Mouse (Mus musculus) liver, postnatal 0 days (tissue): ENCODE measurements around the gene Bend3. TPM values are rescaled to one million over a fixed set of nuclear protein-coding genes. Genes with fewer than 3 reads are reported as not detected.

ENCODE experiments used
- ATAC-seq: fragments of 200-750 bp; cut with Nextera tagmentation; 2 replicates; pipeline ENCODE4 v1.8.0; 2017; ENCODE audit warnings: mild to moderate bottlenecking, moderate library complexity
- DNase-seq: peaks from one replicate; pipeline ENCODE4 v3.0.0-alpha.2; 2016
- H3K27ac ChIP-seq: fragments of 300-500 bp; sonication (generic); 2 replicates; pipeline ENCODE4 v1.5.1; 2014; ENCODE audit warnings: antibody characterized with exemption, moderate library complexity, mild to moderate bottlenecking, low read depth
- H3K27me3 ChIP-seq: fragments of 300-500 bp; sonication (generic); 2 replicates; pipeline ENCODE4 v1.6.1; 2014; ENCODE audit warnings: low read length, control low read depth, mixed read lengths; ENCODE audit not compliant: insufficient read depth
- H3K36me3 ChIP-seq: fragments of 300-500 bp; sonication (generic); replicated peaks from 2 replicates; pipeline ENCODE4 v1.6.1; 2014; ENCODE audit warnings: mild to moderate bottlenecking, control low read depth, low read length, moderate library complexity, mixed read lengths; ENCODE audit not compliant: insufficient read depth
- H3K4me1 ChIP-seq: fragments of 300-500 bp; sonication (generic); 2 replicates; pipeline ENCODE4 v1.6.1; 2014; ENCODE audit warnings: antibody characterized with exemption, mild to moderate bottlenecking, control low read depth; ENCODE audit not compliant: insufficient read depth
- H3K4me2 ChIP-seq: fragments of 300-500 bp; sonication (generic); 2 replicates; pipeline ENCODE4 v1.6.1; 2014; ENCODE audit warnings: low read depth, mild to moderate bottlenecking, low read length, moderate library complexity, mixed read lengths
- H3K4me3 ChIP-seq: fragments of 300-500 bp; sonication (generic); 2 replicates; pipeline ENCODE4 v1.5.1; 2014; ENCODE audit warnings: low read depth, low read length
- H3K9ac ChIP-seq: fragments of 300-500 bp; sonication (generic); replicated peaks from 2 replicates; pipeline ENCODE4 v1.6.1; 2014; ENCODE audit warnings: mild to moderate bottlenecking, moderate library complexity
- H3K9me3 ChIP-seq: fragments of 300-500 bp; sonication (generic); 2 replicates; pipeline ENCODE4 v1.6.1; 2016; ENCODE audit warnings: mild to moderate bottlenecking, control low read depth, low read length, mixed read lengths
- CTCF ChIP-seq: sonication (generic); IDR thresholded peaks from 2 replicates; pipeline ENCODE4 v1.5.1; 2016; ENCODE audit warnings: antibody characterized with exemption, low read depth
- EP300 ChIP-seq: IDR thresholded peaks from 2 replicates; pipeline ENCODE4 v1.6.1; 2016; ENCODE audit warnings: antibody characterized with exemption, low read depth, mild to moderate bottlenecking
- WGBS: fragments of 180-500 bp; shearing (Covaris S2); extraction: QIAGEN DNeasy Blood & Tissue Kit; methylation state at CpG from one replicate; pipeline ENCODE4 v1.1.7; 2014; ENCODE audit not compliant: insufficient replicate concordance; 5-methylcytosine and 5-hydroxymethylcytosine counted together
- polyA plus RNA-seq: library from polyadenylated mRNA; unstranded; fragments of >200 nt; fragmentation: Nextera tagmentation; extraction: Ambion mirVana; gene quantifications from 2 replicates; pipeline ENCODE4 v1.2.1, GENCODE M21; 2015

Bend3 gene
- polyA plus RNA-seq, 1 experiment from 2014 or later: 0.51 TPM

GRCm38 (mm10) chr10:43534382-43534781, 55.8 kb downstream of the Bend3 start:
- ATAC-seq (no peak), DNase-seq (no peak)
- no peak overlapping the region for H3K27ac ChIP-seq
- 31% methylated on average over 1 of the region's 1 CpGs for WGBS
- no peak overlapping the region for H3K4me2 ChIP-seq
- no peak overlapping the region for H3K4me3 ChIP-seq
- H3K36me3 ChIP-seq: peaks cover 26% of the 10 kb centered on the region
- H3K27me3 ChIP-seq: no peaks in the 10 kb centered on the region
- H3K9me3 ChIP-seq: no peaks in the 10 kb centered on the region
- no peak overlapping the region for H3K9ac ChIP-seq
- TF ChIP-seq CTCF: no peak
- TF ChIP-seq EP300: no peak
- H3K4me1 ChIP-seq: peaks cover 14% of the 10 kb centered on the region

- H3K4me3 ChIP-seq: no peak overlapping the region
- TF ChIP-seq EP300 (no peak), CTCF (no peak)
- peaks cover 21% of the 10 kb centered on the region for H3K4me1 ChIP-seq
- no peaks in the 10 kb centered on the region for H3K9me3 ChIP-seq
- ATAC-seq: no peak
- H3K9ac ChIP-seq: no peak overlapping the region
- H3K36me3 ChIP-seq: peaks cover 10% of the 10 kb centered on the region; the same call in 1 of the 2 replicates
- H3K4me2 ChIP-seq: no peak overlapping the region
- H3K27me3 ChIP-seq: no peaks in the 10 kb centered on the region
- no peak for DNase-seq
- H3K27ac ChIP-seq: peak overlapping the region; percentile 44
- WGBS: 83% methylated on average over 7 of the region's 7 CpGs
Observed at GRCm38 (mm10) chr10:43537652-43538051, 59.0 kb downstream of the Bend3 start.

- ATAC-seq: no peak
- Histone ChIP-seq H3K4me2 (peak overlapping the region; percentile 69; the same call in 1 of the 2 replicates), H3K36me3 (0 out of 2 replicates have a peak, but pooled peaks cover 4% of the 10 kb centered on the region), H3K9ac (no peak overlapping the region), H3K4me1 (peaks cover 21% of the 10 kb centered on the region), H3K27me3 (no peaks in the 10 kb centered on the region), H3K9me3 (no peaks in the 10 kb centered on the region), H3K4me3 (no peak overlapping the region), H3K27ac (peak overlapping the region; percentile 44)
- WGBS: 72% methylated on average over 5 of the region's 5 CpGs
- no peak for DNase-seq
- TF ChIP-seq CTCF (no peak), EP300 (no peak)
Observed at GRCm38 (mm10) chr10:43538831-43539230, 60.2 kb downstream of the Bend3 start.

GRCm38 (mm10) chr10:43539746-43540310, 61.2 kb downstream of the Bend3 start:
- Histone ChIP-seq H3K36me3 (0 out of 2 replicates have a peak, but pooled peaks cover 4% of the 10 kb centered on the region), H3K27ac (peak overlapping the region; percentile 90), H3K9me3 (no peaks in the 10 kb centered on the region), H3K4me2 (peak overlapping the region; percentile 69), H3K4me3 (peak overlapping the region; percentile 87), H3K27me3 (no peaks in the 10 kb centered on the region), H3K9ac (peak overlapping the region; percentile 92), H3K4me1 (peaks cover 15% of the 10 kb centered on the region)
- WGBS: 18% methylated on average over 12 of the region's 12 CpGs
- ATAC-seq (no peak), DNase-seq (no peak)
- TF ChIP-seq EP300 (no peak), CTCF (no peak)

- Histone ChIP-seq H3K27ac (peak within 1 kb of the TSS; percentile 90), H3K27me3 (no peaks in the 10 kb centered on the region), H3K4me2 (peak within 1 kb of the TSS; percentile 69), H3K9ac (peak within 1 kb of the TSS; percentile 92), H3K36me3 (0 out of 2 replicates have a peak, but pooled peaks cover 4% of the 10 kb centered on the region), H3K4me3 (peak within 1 kb of the TSS; percentile 87), H3K4me1 (peaks cover 15% of the 10 kb centered on the region), H3K9me3 (no peaks in the 10 kb centered on the region)
- TF ChIP-seq CTCF (peak; percentile 90), EP300 (no peak)
- peak; percentile 96 for DNase-seq
- ATAC-seq: peak; percentile 100
- 1% methylated on average over 46 of the region's 56 CpGs for WGBS
Observed at GRCm38 (mm10) chr10:43540442-43541152, 62.0 kb downstream of the Bend3 start, which contains the start of gene 1700021F05Rik. 1700021F05Rik (minus strand) TSS chr10:43540994.

- 0 out of 2 replicates have a peak, but pooled peaks cover 2% of the 10 kb centered on the region for H3K36me3 ChIP-seq
- H3K27me3 ChIP-seq: no peaks in the 10 kb centered on the region
- 45% methylated on average over 7 of the region's 8 CpGs for WGBS
- peak overlapping the region; percentile 87 for H3K4me3 ChIP-seq
- no peak overlapping the region for H3K9ac ChIP-seq
- H3K9me3 ChIP-seq: no peaks in the 10 kb centered on the region
- peaks cover 15% of the 10 kb centered on the region for H3K4me1 ChIP-seq
- H3K27ac ChIP-seq: no peak overlapping the region
- DNase-seq (no peak), ATAC-seq (no peak)
- H3K4me2 ChIP-seq: peak overlapping the region; percentile 69
- TF ChIP-seq CTCF: no peak
- no peak for TF ChIP-seq EP300
Observed at GRCm38 (mm10) chr10:43541153-43541544, 62.5 kb downstream of the Bend3 start.
